Mouse (Mus musculus) liver, embryonic 15.5 days (tissue): ENCODE measurements at regions not wholly inside any gene's neighbourhood (a gene's known extent, or its start where the extent isn't known, plus 50 kb on each side); places are given as distances from the start of the nearest gene placed in this dataset.

Experiments used
- ATAC-seq: fragments of 200-750 bp; cut with Nextera tagmentation; 2 replicates; pipeline ENCODE4 v1.8.0; 2017; ENCODE audit warnings: moderate number of reproducible peaks, mild to moderate bottlenecking, moderate library complexity; ENCODE audit not compliant: insufficient read depth
- H3K27ac ChIP-seq: fragments of 300-500 bp; sonication (generic); replicated peaks from 2 replicates; pipeline ENCODE4 v1.5.1; 2015; ENCODE audit warnings: mild to moderate bottlenecking, inconsistent platforms
- H3K27me3 ChIP-seq: fragments of 300-500 bp; sonication (generic); 2 replicates; pipeline ENCODE4 v1.6.1; 2015; ENCODE audit warnings: mild to moderate bottlenecking, inconsistent platforms
- H3K36me3 ChIP-seq: fragments of 300-500 bp; sonication (generic); replicated peaks from 2 replicates; pipeline ENCODE4 v1.6.1; 2015; ENCODE audit warnings: moderate library complexity, mild to moderate bottlenecking, inconsistent platforms
- H3K4me1 ChIP-seq: fragments of 300-500 bp; sonication (generic); replicated peaks from 2 replicates; pipeline ENCODE4 v1.6.1; 2015; ENCODE audit warnings: inconsistent platforms
- H3K4me2 ChIP-seq: fragments of 300-500 bp; sonication (generic); 2 replicates; pipeline ENCODE4 v1.6.1; 2015; ENCODE audit warnings: moderate library complexity, mild to moderate bottlenecking, inconsistent platforms
- H3K4me3 ChIP-seq: fragments of 300-500 bp; sonication (generic); replicated peaks from 2 replicates; pipeline ENCODE4 v1.5.1; 2015; ENCODE audit warnings: mild to moderate bottlenecking, inconsistent platforms
- H3K9ac ChIP-seq: fragments of 300-500 bp; sonication (generic); 2 replicates; pipeline ENCODE4 v1.6.1; 2015; ENCODE audit warnings: moderate library complexity, mild to moderate bottlenecking, inconsistent platforms
- H3K9me3 ChIP-seq: fragments of 300-500 bp; sonication (generic); replicated peaks from 2 replicates; pipeline ENCODE4 v1.6.1; 2016; ENCODE audit warnings: inconsistent platforms
- WGBS: fragments of 180-500 bp; shearing (Covaris S2); methylation state at CpG from one replicate; pipeline ENCODE4 v1.1.7; 2015; ENCODE audit warnings: mixed read lengths; ENCODE audit not compliant: insufficient replicate concordance; 5-methylcytosine and 5-hydroxymethylcytosine counted together

- Histone ChIP-seq H3K9ac (no peak overlapping the region), H3K4me2 (no peak overlapping the region), H3K27me3 (peaks cover 23% of the 10 kb centered on the region), H3K9me3 (no peaks in the 10 kb centered on the region), H3K27ac (no peak overlapping the region), H3K36me3 (no peaks in the 10 kb centered on the region), H3K4me3 (no peak overlapping the region), H3K4me1 (0 out of 2 replicates have a peak, but pooled peaks cover 4% of the 10 kb centered on the region)
- no peak for ATAC-seq
- 55% methylated on average over 8 of the region's 8 CpGs for WGBS
These were observed 78.1 kb downstream of the Fam204a start for GRCm38 (mm10) chr19:60148313-60148965.

- H3K36me3 ChIP-seq = no peaks in the 10 kb centered on the region
- H3K4me1 ChIP-seq = 0 out of 2 replicates have a peak, but pooled peaks cover 4% of the 10 kb centered on the region
- no peak overlapping the region for H3K9ac ChIP-seq
- ATAC-seq = no peak
- no peaks in the 10 kb centered on the region for H3K9me3 ChIP-seq
- no peak overlapping the region for H3K27ac ChIP-seq
- H3K27me3 ChIP-seq = peaks cover 23% of the 10 kb centered on the region
- no peak overlapping the region for H3K4me3 ChIP-seq
- no peak overlapping the region for H3K4me2 ChIP-seq
- WGBS = 39% methylated on average over 10 of the region's 10 CpGs
These were observed 79.9 kb downstream of the Fam204a start for GRCm38 (mm10) chr19:60146451-60147190.

- Histone ChIP-seq H3K9me3 (no peaks in the 10 kb centered on the region), H3K4me3 (no peak overlapping the region), H3K9ac (no peak overlapping the region), H3K4me2 (no peak overlapping the region), H3K27me3 (peaks cover 23% of the 10 kb centered on the region), H3K27ac (no peak overlapping the region), H3K4me1 (0 out of 2 replicates have a peak, but pooled peaks cover 4% of the 10 kb centered on the region), H3K36me3 (no peaks in the 10 kb centered on the region)
- 74% methylated on average over 5 of the region's 5 CpGs for WGBS
- no peak for ATAC-seq
These were observed 81.3 kb downstream of the Fam204a start for GRCm38 (mm10) chr19:60145242-60145641.

GRCm38 (mm10) chr19:60144336-60144989 lies 82.0 kb downstream of the Fam204a start:
- 0 out of 2 replicates have a peak, but pooled peaks cover 4% of the 10 kb centered on the region for H3K4me1 ChIP-seq
- H3K27me3 ChIP-seq = peaks cover 23% of the 10 kb centered on the region
- no peak overlapping the region for H3K27ac ChIP-seq
- H3K4me2 ChIP-seq = peak overlapping the region; percentile 54
- WGBS = 4% methylated on average over 20 of the region's 20 CpGs
- no peak overlapping the region for H3K9ac ChIP-seq
- ATAC-seq = no peak
- H3K36me3 ChIP-seq = no peaks in the 10 kb centered on the region
- peak overlapping the region; percentile 14; the same call in 1 of the 2 replicates for H3K4me3 ChIP-seq
- H3K9me3 ChIP-seq = no peaks in the 10 kb centered on the region

- no peaks in the 10 kb centered on the region for H3K36me3 ChIP-seq
- H3K4me3 ChIP-seq = no peak overlapping the region
- 48% methylated on average over 2 of the region's 2 CpGs for WGBS
- H3K9ac ChIP-seq = no peak overlapping the region
- peaks cover 12% of the 10 kb centered on the region for H3K4me1 ChIP-seq
- no peak overlapping the region for H3K4me2 ChIP-seq
- no peaks in the 10 kb centered on the region; the same call in 1 of the 2 replicates for H3K27me3 ChIP-seq
- no peak for ATAC-seq
- no peak overlapping the region for H3K27ac ChIP-seq
- H3K9me3 ChIP-seq = no peaks in the 10 kb centered on the region
These were observed 87.6 kb downstream of the Fam204a start for GRCm38 (mm10) chr19:60138881-60139280.

- Histone ChIP-seq H3K4me2 (no peak overlapping the region), H3K4me1 (peaks cover 13% of the 10 kb centered on the region), H3K9ac (no peak overlapping the region), H3K27ac (no peak overlapping the region), H3K9me3 (no peaks in the 10 kb centered on the region), H3K36me3 (no peaks in the 10 kb centered on the region), H3K4me3 (no peak overlapping the region), H3K27me3 (no peaks in the 10 kb centered on the region)
- 71% methylated on average over 1 of the region's 1 CpGs for WGBS
- ATAC-seq = no peak
These were observed 90.0 kb downstream of the Fam204a start for GRCm38 (mm10) chr19:60136491-60136890.

- Histone ChIP-seq H3K4me2 (peak overlapping the region; percentile 44), H3K27me3 (no peaks in the 10 kb centered on the region), H3K4me1 (peaks cover 17% of the 10 kb centered on the region), H3K4me3 (no peak overlapping the region), H3K27ac (peak overlapping the region; percentile 39), H3K9ac (no peak overlapping the region), H3K9me3 (no peaks in the 10 kb centered on the region), H3K36me3 (no peaks in the 10 kb centered on the region)
- whole genome bisulfite sequencing = 49% methylated on average over 4 of the region's 4 CpGs
- ATAC-seq = peak; percentile 86
These were observed 91.8 kb downstream of the Fam204a start for GRCm38 (mm10) chr19:60134447-60135328.

- 19% methylated on average over 2 of the region's 2 CpGs for WGBS
- ATAC-seq = peak; percentile 49; the same call in 1 of the 2 replicates
- no peaks in the 10 kb centered on the region for H3K9me3 ChIP-seq
These were observed 96.9 kb downstream of the Fam204a start for GRCm38 (mm10) chr19:60129635-60130034.

GRCm38 (mm10) chr19:60124638-60125037 lies 101.9 kb downstream of the Fam204a start:
- H3K4me3 ChIP-seq = no peak overlapping the region
- H3K9ac ChIP-seq = no peak overlapping the region
- no peak overlapping the region for H3K27ac ChIP-seq
- H3K36me3 ChIP-seq = no peaks in the 10 kb centered on the region
- no peaks in the 10 kb centered on the region for H3K27me3 ChIP-seq
- no peaks in the 10 kb centered on the region for H3K9me3 ChIP-seq
- H3K4me2 ChIP-seq = no peak overlapping the region
- WGBS = 60% methylated on average over 2 of the region's 2 CpGs
- ATAC-seq = no peak
- no peaks in the 10 kb centered on the region for H3K4me1 ChIP-seq

More at GRCm38 (mm10) chr19:60129635-60130034, 96.9 kb downstream of the Fam204a start:
- no peaks in the 10 kb centered on the region for H3K36me3 ChIP-seq
- H3K9ac ChIP-seq = no peak overlapping the region
- H3K4me3 ChIP-seq = no peak overlapping the region
- no peak overlapping the region for H3K27ac ChIP-seq
- no peaks in the 10 kb centered on the region for H3K27me3 ChIP-seq
- H3K4me1 ChIP-seq = peaks cover 13% of the 10 kb centered on the region
- H3K4me2 ChIP-seq = no peak overlapping the region

GRCm38 (mm10) chr19:60120917-60121316 lies 105.6 kb downstream of the Fam204a start:
- ATAC-seq = no peak
- Histone ChIP-seq H3K4me1 (no peaks in the 10 kb centered on the region), H3K27me3 (no peaks in the 10 kb centered on the region), H3K36me3 (no peaks in the 10 kb centered on the region), H3K4me2 (no peak overlapping the region), H3K27ac (no peak overlapping the region), H3K4me3 (no peak overlapping the region), H3K9me3 (no peaks in the 10 kb centered on the region), H3K9ac (no peak overlapping the region)
- 47% methylated on average over 5 of the region's 5 CpGs for WGBS
